Mouse (Mus musculus) 3T3-L1 (cell line): ENCODE measurements around the gene Tmem201.

Experiments
- DNase-seq: peaks from one replicate; pipeline ENCODE4 v3.0.0-alpha.2; 2015; ENCODE audit warnings: low read depth, low spot score

Gene Tmem201

GRCm38 (mm10) chr4:149683875-149684274 is 54.0 kb downstream of the Tmem201 start:
- DNase-seq = no peak

GRCm38 (mm10) chr4:149679056-149679770 is 58.6 kb downstream of the Tmem201 start:
- peak; percentile 5 for DNase-seq

- no peak for DNase-seq
These were observed 59.8 kb downstream of the Tmem201 start for GRCm38 (mm10) chr4:149678006-149678405.

- DNase-seq = peak; percentile 80
These were observed 62.2 kb downstream of the Tmem201 start for GRCm38 (mm10) chr4:149675378-149676261.

GRCm38 (mm10) chr4:149674814-149675377 is 62.9 kb downstream of the Tmem201 start:
- DNase-seq = no peak

GRCm38 (mm10) chr4:149672747-149673146 is 65.1 kb downstream of the Tmem201 start:
- DNase-seq = no peak

GRCm38 (mm10) chr4:149671175-149671574 is 66.7 kb downstream of the Tmem201 start:
- DNase-seq = no peak

- no peak for DNase-seq
These were observed 72.2 kb downstream of the Tmem201 start for GRCm38 (mm10) chr4:149665692-149666090.
